Mouse (Mus musculus): ENCODE measurements around the gene Acr.

The Acr gene

GRCm38 (mm10) chr15:89547824-89548601 is 20.1 kb upstream of the Acr start:
- in situ Hi-C loops (cut with MboI, MseI), result no loop called here

- in situ Hi-C loops (cut with MboI, MseI), result no loop called here
Observed at GRCm38 (mm10) chr15:89548837-89549236, 19.3 kb upstream of the Acr start.

GRCm38 (mm10) chr15:89550506-89550905 is 17.6 kb upstream of the Acr start:
- in situ Hi-C loops (cut with MboI, MseI), result no loop called here

- in situ Hi-C loops (cut with MboI, MseI), result no loop called here
Observed at GRCm38 (mm10) chr15:89551733-89552132, 16.4 kb upstream of the Acr start.

GRCm38 (mm10) chr15:89555591-89555990 is 12.5 kb upstream of the Acr start:
- in situ Hi-C loops (cut with MboI, MseI), result no loop called here

- in situ Hi-C loops (cut with MboI, MseI), result no loop called here
Observed at GRCm38 (mm10) chr15:89556401-89557178, 11.5 kb upstream of the Acr start.

- in situ Hi-C loops (cut with MboI, MseI), result no loop called here
Observed at GRCm38 (mm10) chr15:89557179-89557995, 10.7 kb upstream of the Acr start.

- in situ Hi-C loops (cut with MboI, MseI), result no loop called here
Observed at GRCm38 (mm10) chr15:89557996-89558390, 10.1 kb upstream of the Acr start.

GRCm38 (mm10) chr15:89559202-89559731 is 8.9 kb upstream of the Acr start:
- in situ Hi-C loops (cut with MboI, MseI), result no loop called here

GRCm38 (mm10) chr15:89572147-89572546 is 4.0 kb downstream of the Acr start:
- in situ Hi-C loops (cut with MboI, MseI), result no loop called here

- in situ Hi-C loops (cut with MboI, MseI), result no loop called here
Observed at GRCm38 (mm10) chr15:89582494-89582893, 14.4 kb downstream of the Acr start.

GRCm38 (mm10) chr15:89585101-89585500 is 17.0 kb downstream of the Acr start:
- in situ Hi-C loops (cut with MboI, MseI), result no loop called here

- in situ Hi-C loops (cut with MboI, MseI), result no loop called here
Observed at GRCm38 (mm10) chr15:89585631-89586030, 17.5 kb downstream of the Acr start.

GRCm38 (mm10) chr15:89589146-89589545 is 21.0 kb downstream of the Acr start:
- in situ Hi-C loops (cut with MboI, MseI), result no loop called here

- in situ Hi-C loops (cut with MboI, MseI), result no loop called here
Observed at GRCm38 (mm10) chr15:89591317-89591716, 23.2 kb downstream of the Acr start.

GRCm38 (mm10) chr15:89591723-89592455 is 23.8 kb downstream of the Acr start, which contains the start of gene Rabl2:
Gene Rabl2, minus strand, starts transcription at chr15:89591923.
- in situ Hi-C loops (cut with MboI, MseI), result no loop called here

GRCm38 (mm10) chr15:89592548-89592947 is 24.4 kb downstream of the Acr start:
- in situ Hi-C loops (cut with MboI, MseI), result no loop called here

- in situ Hi-C loops (cut with MboI, MseI), result no loop called here
Observed at GRCm38 (mm10) chr15:89605822-89606570, 37.9 kb downstream of the Acr start.

GRCm38 (mm10) chr15:89607480-89607879 is 39.4 kb downstream of the Acr start:
- in situ Hi-C loops (cut with MboI, MseI), result no loop called here

GRCm38 (mm10) chr15:89607888-89608287 is 39.8 kb downstream of the Acr start:
- in situ Hi-C loops (cut with MboI, MseI), result no loop called here
